Mouse (Mus musculus) embryonic facial prominence, embryonic 12.5 days (tissue): ENCODE results near the gene Polr3b. TPM values are rescaled to one million over a fixed set of nuclear protein-coding genes. Genes with fewer than 3 reads are reported as not detected.

Source experiments
- ATAC-seq: fragments of 200-750 bp; cut with Nextera tagmentation; 2 replicates; pipeline ENCODE4 v1.8.0; 2017; ENCODE audit not compliant: insufficient number of reproducible peaks, insufficient read depth, low FRiP score, low TSS enrichment
- H3K27ac ChIP-seq: fragments of 300-500 bp; sonication (generic); 2 replicates; pipeline ENCODE4 v1.5.1; 2016; ENCODE audit warnings: mild to moderate bottlenecking
- H3K27me3 ChIP-seq: fragments of 300-500 bp; sonication (generic); 2 replicates; pipeline ENCODE4 v1.6.1; 2016; ENCODE audit warnings: mild to moderate bottlenecking, moderate library complexity
- H3K36me3 ChIP-seq: fragments of 300-500 bp; sonication (generic); 2 replicates; pipeline ENCODE4 v1.6.1; 2016; ENCODE audit warnings: mild to moderate bottlenecking
- H3K4me1 ChIP-seq: fragments of 300-500 bp; sonication (generic); 2 replicates; pipeline ENCODE4 v1.6.1; 2016
- H3K4me2 ChIP-seq: fragments of 300-500 bp; sonication (generic); replicated peaks from 2 replicates; pipeline ENCODE4 v1.6.1; 2016; ENCODE audit warnings: mild to moderate bottlenecking, moderate library complexity
- H3K4me3 ChIP-seq: fragments of 300-500 bp; sonication (generic); 2 replicates; pipeline ENCODE4 v1.5.1; 2016; ENCODE audit warnings: mild to moderate bottlenecking
- H3K9ac ChIP-seq: fragments of 300-500 bp; sonication (generic); 2 replicates; pipeline ENCODE4 v1.6.1; 2016; ENCODE audit warnings: mild to moderate bottlenecking, moderate library complexity
- H3K9me3 ChIP-seq: fragments of 300-500 bp; sonication (generic); 2 replicates; pipeline ENCODE4 v1.6.1; 2016; ENCODE audit warnings: mild to moderate bottlenecking, moderate library complexity
- WGBS: fragments of 180-500 bp; shearing (Covaris S2); methylation state at CpG from one replicate; pipeline ENCODE4 v1.1.7; 2016; 5-methylcytosine and 5-hydroxymethylcytosine counted together
- polyA plus RNA-seq: library from polyadenylated mRNA; unstranded; fragments of >200 nt; fragmentation: Nextera tagmentation; extraction: Ambion mirVana; gene quantifications from 2 replicates; pipeline ENCODE4 v1.2.1, GENCODE M21; 2016

The Polr3b gene
- polyA plus RNA-seq, 1 experiment from 2014 or later, result 19.6 TPM

DNA sequence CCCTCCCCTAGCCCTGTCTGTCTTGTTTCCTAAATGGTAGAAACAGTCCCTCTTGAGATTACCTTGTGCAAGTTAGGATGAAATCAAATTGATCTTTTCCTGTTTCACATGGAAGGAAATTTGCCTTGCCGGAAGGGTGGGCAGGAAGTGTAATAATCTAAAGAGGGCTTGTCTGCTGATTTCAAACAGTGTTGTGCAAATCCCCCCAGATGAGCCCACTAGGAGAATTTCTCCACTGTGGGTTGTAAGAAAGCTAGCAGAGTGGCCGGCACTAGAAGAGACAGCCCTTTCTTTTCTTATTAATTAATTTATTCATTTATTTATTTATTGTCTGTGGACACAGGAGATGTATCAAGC is 36.8 kb upstream of the Polr3b start:
- no peak for ATAC-seq
- H3K4me1 ChIP-seq, result no peaks in the 10 kb centered on the region
- H3K27me3 ChIP-seq, result no peaks in the 10 kb centered on the region
- no peaks in the 10 kb centered on the region for H3K9me3 ChIP-seq
- no peak overlapping the region for H3K27ac ChIP-seq
- H3K36me3 ChIP-seq, result no peaks in the 10 kb centered on the region
- no peak overlapping the region for H3K9ac ChIP-seq
- WGBS, result 50% methylated on average over 2 of the region's 2 CpGs
- H3K4me3 ChIP-seq, result no peak overlapping the region
- H3K4me2 ChIP-seq, result no peak overlapping the region

DNA sequence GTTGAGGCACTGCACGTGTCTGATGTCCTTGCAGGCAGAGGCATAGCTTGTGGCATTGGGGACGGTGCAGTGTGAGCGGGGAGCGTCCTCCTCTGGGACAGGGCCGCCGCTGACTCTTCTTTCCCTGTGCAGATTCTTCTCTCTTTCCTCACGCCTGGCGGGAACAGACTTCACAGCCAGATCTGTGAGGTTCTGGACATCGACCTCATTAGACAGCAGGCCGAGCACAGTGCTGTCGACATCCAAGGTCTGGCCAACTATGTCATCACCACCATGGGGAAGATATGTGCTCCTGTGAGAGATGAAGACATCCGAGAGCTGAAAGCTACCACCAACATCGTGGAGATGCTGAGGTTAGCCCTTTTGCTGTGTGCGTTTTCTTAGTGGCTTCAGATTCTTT is 31.1 kb upstream of the Polr3b start:
- Histone ChIP-seq H3K4me2 (no peak overlapping the region), H3K9me3 (no peaks in the 10 kb centered on the region), H3K4me1 (no peaks in the 10 kb centered on the region), H3K9ac (no peak overlapping the region), H3K36me3 (no peaks in the 10 kb centered on the region), H3K4me3 (no peak overlapping the region), H3K27me3 (no peaks in the 10 kb centered on the region), H3K27ac (no peak overlapping the region)
- no peak for ATAC-seq
- WGBS, result 85% methylated on average over 14 of the region's 14 CpGs

DNA sequence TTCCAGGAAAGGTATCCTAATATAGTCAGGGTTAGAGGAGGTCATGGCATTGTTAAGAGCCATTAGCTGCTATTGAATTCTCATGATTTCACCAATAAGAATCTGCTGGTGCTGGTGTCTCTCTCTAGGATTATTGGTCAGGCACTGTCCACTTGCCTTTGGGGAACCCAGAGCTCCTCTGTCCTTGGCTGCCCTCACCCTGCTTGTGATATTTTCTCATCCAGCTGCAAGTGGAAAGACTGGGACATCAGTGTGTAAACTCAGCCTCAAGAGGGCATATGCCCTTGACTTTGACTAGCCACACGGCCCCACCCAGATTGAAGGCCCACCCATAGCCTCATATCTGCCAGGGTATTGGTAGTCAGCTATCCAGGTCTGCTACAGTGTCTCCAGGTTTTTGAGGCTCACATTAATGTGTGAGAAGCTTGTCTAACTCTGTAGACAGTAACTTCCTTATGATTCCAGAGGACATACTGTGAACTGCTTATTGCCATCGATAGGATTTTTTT is 30.4 kb upstream of the Polr3b start:
- no peak overlapping the region for H3K4me2 ChIP-seq
- H3K27me3 ChIP-seq, result no peaks in the 10 kb centered on the region
- H3K27ac ChIP-seq, result no peak overlapping the region
- no peaks in the 10 kb centered on the region for H3K4me1 ChIP-seq
- no peak overlapping the region for H3K9ac ChIP-seq
- no peak for ATAC-seq
- 84% methylated on average over 2 of the region's 2 CpGs for WGBS
- no peaks in the 10 kb centered on the region for H3K9me3 ChIP-seq
- H3K36me3 ChIP-seq, result no peaks in the 10 kb centered on the region
- H3K4me3 ChIP-seq, result no peak overlapping the region

DNA sequence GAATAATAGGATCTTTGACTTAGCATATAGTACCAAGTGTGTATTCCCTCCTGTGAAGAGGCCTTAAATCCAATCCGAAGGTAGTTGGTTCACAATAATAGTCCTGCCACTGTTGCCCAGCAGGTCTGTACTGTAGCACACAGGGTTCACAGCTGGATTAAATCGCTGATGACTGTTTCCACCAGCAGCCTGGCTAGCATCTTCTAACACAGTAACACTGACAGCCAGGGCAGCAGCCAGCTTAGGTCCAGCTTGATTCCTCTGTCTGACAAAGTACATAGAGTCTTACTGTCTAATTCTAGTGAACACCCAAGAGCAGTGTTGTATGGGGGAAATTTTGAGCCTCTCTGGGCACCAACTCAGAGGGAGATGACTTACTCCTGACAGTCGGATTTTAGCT is 29.3 kb upstream of the Polr3b start:
- H3K9me3 ChIP-seq, result no peaks in the 10 kb centered on the region
- WGBS, result 57% methylated on average over 3 of the region's 3 CpGs
- H3K36me3 ChIP-seq, result no peaks in the 10 kb centered on the region
- H3K4me1 ChIP-seq, result no peaks in the 10 kb centered on the region
- H3K4me2 ChIP-seq, result no peak overlapping the region
- H3K4me3 ChIP-seq, result no peak overlapping the region
- no peak for ATAC-seq
- H3K27ac ChIP-seq, result no peak overlapping the region
- no peaks in the 10 kb centered on the region for H3K27me3 ChIP-seq
- H3K9ac ChIP-seq, result no peak overlapping the region

DNA sequence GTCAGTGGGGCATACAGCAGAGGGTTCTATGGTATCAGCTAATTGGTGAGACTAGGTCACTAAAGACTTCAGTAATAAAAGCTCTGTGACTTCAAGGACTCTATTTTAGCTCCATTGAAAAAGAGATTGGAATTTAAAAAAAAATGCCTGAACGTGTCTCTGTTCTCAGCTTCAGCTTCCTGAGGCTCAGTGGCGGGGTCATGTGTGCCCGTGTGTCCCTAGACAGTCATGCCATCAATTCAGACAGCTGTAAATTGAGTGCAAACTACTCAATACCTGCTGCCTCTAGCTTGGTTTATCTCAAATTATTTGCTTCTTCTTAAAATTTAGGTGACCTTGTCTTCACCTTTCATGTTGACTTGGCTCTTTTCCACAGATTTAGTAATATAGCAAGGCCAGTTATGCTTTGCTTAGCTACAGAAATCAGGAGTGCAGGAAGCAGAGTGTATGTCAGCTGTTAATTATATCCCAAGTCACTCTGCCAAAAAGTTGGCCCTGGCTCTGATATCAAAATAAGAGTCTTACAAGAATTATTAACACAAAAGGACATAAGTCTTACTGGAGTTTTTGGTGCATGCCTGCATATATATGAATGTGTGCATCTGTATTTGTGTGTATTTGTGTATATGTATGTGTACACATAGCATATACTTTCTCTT is 24.8 kb upstream of the Polr3b start:
- Histone ChIP-seq H3K36me3 (no peaks in the 10 kb centered on the region), H3K4me2 (no peak overlapping the region), H3K27ac (no peak overlapping the region), H3K27me3 (no peaks in the 10 kb centered on the region), H3K4me3 (no peak overlapping the region), H3K4me1 (no peaks in the 10 kb centered on the region; the same call in 1 of the 2 replicates), H3K9ac (no peak overlapping the region), H3K9me3 (no peaks in the 10 kb centered on the region)
- 55% methylated on average over 3 of the region's 3 CpGs for WGBS
- no peak for ATAC-seq

DNA sequence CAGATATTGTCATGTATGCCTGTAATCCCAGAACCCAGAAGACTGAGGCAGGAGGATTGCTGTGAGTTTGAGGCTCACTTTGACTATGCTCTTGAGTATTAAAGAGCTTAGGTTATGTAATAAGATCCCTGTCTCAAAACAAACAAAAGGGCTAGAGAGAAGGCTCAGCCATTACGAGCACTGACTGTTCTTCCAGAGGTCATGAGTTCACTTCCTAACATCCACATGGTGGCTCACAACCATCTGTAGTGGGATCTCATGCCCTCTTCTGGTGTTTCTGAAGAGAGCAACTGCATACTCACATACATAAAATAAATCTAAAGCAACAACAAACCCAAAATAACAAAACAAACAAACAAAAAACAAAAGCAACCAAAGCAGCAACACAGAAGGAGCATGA is 23.9 kb upstream of the Polr3b start:
- no peak overlapping the region for H3K4me3 ChIP-seq
- no peaks in the 10 kb centered on the region for H3K9me3 ChIP-seq
- ATAC-seq, result no peak
- no peak overlapping the region for H3K27ac ChIP-seq
- no peaks in the 10 kb centered on the region for H3K27me3 ChIP-seq
- no peak overlapping the region for H3K4me2 ChIP-seq
- 29% methylated on average over 1 of the region's 1 CpGs for WGBS
- no peak overlapping the region for H3K9ac ChIP-seq
- H3K36me3 ChIP-seq, result no peaks in the 10 kb centered on the region
- no peaks in the 10 kb centered on the region; the same call in 1 of the 2 replicates for H3K4me1 ChIP-seq

DNA sequence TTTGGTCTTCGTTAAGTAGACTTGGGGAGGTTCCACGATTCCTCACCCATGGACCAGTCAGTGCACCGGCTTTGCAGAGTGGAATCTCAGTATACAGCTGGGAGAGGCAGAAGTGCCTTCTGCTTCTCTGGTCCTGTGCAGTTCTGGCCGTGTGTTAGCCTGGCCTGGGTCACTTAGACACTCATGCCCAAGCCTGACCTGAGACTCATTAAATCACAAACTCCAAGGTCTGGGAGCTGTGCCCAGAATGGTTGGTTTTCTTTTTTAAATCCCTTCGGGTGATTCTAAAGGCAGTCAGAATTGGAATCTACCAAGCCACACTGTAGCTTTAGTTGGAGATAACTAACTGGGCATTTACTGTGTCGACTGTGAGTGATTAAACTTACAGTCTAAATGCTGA is 22.0 kb upstream of the Polr3b start:
- no peak for ATAC-seq
- H3K36me3 ChIP-seq, result no peaks in the 10 kb centered on the region
- H3K4me3 ChIP-seq, result no peak overlapping the region
- no peak overlapping the region for H3K9ac ChIP-seq
- no peak overlapping the region for H3K27ac ChIP-seq
- no peak overlapping the region for H3K4me2 ChIP-seq
- no peaks in the 10 kb centered on the region for H3K9me3 ChIP-seq
- H3K27me3 ChIP-seq, result no peaks in the 10 kb centered on the region
- H3K4me1 ChIP-seq, result no peaks in the 10 kb centered on the region; the same call in 1 of the 2 replicates
- WGBS, result 83% methylated on average over 6 of the region's 6 CpGs

DNA sequence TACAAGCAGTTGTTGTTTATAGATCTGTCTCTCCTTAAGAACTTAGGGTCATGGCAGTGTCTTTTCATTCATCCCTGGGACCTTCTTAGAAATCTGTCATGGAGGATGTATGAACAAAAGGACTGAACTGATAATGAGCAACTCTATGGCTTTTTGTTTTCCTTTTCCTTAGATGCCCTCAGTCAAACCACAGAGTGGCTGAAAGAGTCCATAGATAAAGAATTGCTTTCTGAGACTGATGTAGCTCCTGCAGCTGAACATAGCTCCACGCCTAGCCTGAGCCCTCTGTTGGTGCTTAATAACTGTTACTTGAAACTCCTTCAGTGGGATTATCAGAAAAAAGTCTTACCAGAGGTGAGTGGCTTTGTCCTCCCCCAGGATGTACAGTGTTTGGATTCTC is 17.8 kb upstream of the Polr3b start:
- H3K9me3 ChIP-seq, result no peaks in the 10 kb centered on the region

DNA sequence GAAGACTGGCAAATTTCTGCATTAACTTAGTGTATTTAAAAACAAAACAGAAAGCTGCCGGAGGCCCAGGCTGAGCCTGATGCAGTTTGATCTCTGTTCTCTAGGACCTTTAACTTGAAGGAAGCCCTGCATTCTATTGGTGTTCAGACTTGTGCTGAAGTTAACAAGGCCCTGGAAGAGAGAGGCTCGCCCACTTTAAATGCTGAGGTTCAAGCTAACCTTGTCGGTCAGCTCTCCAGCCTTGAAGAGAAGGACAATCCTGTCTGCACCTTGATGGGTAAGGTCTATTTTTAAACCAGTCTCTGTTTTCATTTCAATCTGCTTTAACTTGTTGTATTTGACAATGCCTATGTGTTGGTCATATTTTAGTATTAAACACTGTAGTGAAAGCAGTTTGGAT is 13.7 kb upstream of the Polr3b start:
- no peak for ATAC-seq

More for the DNA sequence above, 17.8 kb upstream of the Polr3b start:
- Histone ChIP-seq H3K27ac (no peak overlapping the region), H3K4me3 (no peak overlapping the region), H3K27me3 (no peaks in the 10 kb centered on the region), H3K36me3 (no peaks in the 10 kb centered on the region), H3K9ac (no peak overlapping the region), H3K4me1 (no peaks in the 10 kb centered on the region; the same call in 1 of the 2 replicates), H3K4me2 (no peak overlapping the region)
- ATAC-seq, result no peak
- WGBS, result 68% methylated on average over 1 of the region's 1 CpGs

DNA sequence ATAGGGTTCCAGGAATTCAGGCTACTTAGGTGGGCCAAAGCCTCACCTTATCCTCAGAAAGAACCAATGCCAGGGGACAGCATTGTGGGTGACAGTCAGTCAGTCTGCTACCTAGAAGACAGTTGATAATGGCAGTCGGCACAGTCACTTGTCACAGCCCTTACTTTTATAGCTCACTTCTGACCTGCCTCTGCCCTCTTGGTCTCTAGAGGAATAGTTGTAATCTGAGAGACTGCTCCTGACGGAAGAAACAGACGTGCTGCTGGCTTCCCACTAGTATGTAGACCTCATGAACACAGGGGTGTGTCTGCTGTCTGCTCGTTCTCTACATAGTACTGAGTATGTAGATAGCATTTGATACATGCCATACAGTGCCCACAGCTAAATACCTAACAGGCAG is 11.8 kb upstream of the Polr3b start:
- no peaks in the 10 kb centered on the region for H3K36me3 ChIP-seq
- H3K9ac ChIP-seq, result no peak overlapping the region
- H3K4me1 ChIP-seq, result peaks cover 6% of the 10 kb centered on the region
- no peak overlapping the region for H3K4me3 ChIP-seq
- 28% methylated on average over 4 of the region's 4 CpGs for WGBS
- no peaks in the 10 kb centered on the region for H3K27me3 ChIP-seq
- H3K4me2 ChIP-seq, result no peak overlapping the region
- no peak overlapping the region for H3K27ac ChIP-seq
- no peak for ATAC-seq
- no peaks in the 10 kb centered on the region for H3K9me3 ChIP-seq

More for the DNA sequence above, 13.7 kb upstream of the Polr3b start:
- Histone ChIP-seq H3K27ac (no peak overlapping the region), H3K9me3 (no peaks in the 10 kb centered on the region), H3K4me1 (peaks cover 6% of the 10 kb centered on the region), H3K27me3 (no peaks in the 10 kb centered on the region), H3K36me3 (no peaks in the 10 kb centered on the region), H3K9ac (no peak overlapping the region), H3K4me2 (no peak overlapping the region), H3K4me3 (no peak overlapping the region)
- whole genome bisulfite sequencing, result 83% methylated on average over 3 of the region's 3 CpGs

DNA sequence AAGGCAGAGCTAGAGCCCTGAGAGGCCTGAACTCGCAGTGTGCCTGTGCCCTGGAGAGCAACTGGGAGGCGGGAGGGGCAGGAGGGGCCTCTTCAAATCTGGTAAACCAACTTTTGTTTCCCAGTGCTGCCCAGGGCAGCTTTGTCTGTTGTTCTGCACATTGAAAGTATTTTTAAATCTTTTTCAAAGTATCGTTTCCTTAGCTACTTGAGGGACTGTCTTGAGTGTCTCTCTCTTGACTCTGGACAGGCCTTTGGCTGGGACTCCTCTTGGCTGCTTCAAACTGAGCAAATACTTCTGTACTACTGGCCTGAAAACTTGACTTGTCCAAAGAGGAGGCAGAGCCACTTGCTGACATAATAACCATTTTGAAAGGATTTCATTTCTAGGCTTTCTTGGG is 11.3 kb upstream of the Polr3b start:
- Histone ChIP-seq H3K4me1 (peaks cover 6% of the 10 kb centered on the region), H3K4me3 (no peak overlapping the region), H3K27ac (no peak overlapping the region), H3K9me3 (no peaks in the 10 kb centered on the region), H3K9ac (no peak overlapping the region), H3K4me2 (no peak overlapping the region), H3K36me3 (no peaks in the 10 kb centered on the region), H3K27me3 (no peaks in the 10 kb centered on the region)
- ATAC-seq, result no peak
- WGBS, result 62% methylated on average over 3 of the region's 3 CpGs

DNA sequence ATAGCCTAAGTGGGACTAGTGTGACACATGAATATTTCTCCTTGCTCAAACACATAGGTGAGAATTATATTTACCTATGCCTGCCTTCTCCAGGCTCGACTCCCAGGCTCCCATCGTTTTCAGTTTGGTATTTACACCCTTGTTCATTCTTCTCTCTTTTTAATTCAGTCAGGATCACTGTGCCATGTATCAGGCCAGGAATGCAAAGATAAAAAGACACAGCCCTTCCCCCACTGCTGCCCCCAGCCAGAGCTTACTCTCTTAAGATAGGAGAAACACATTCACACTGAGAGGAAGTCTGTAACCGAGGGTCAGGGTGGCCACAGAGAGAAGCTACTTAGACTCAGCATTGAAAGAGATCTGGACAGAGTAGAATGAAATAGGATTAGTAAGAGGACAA is 10.4 kb upstream of the Polr3b start:
- H3K4me2 ChIP-seq, result no peak overlapping the region
- no peak for ATAC-seq
- 63% methylated on average over 3 of the region's 3 CpGs for WGBS

More for the DNA sequence above, 10.4 kb upstream of the Polr3b start:
- H3K27me3 ChIP-seq, result no peaks in the 10 kb centered on the region
- no peaks in the 10 kb centered on the region for H3K36me3 ChIP-seq
- no peaks in the 10 kb centered on the region for H3K9me3 ChIP-seq
- H3K27ac ChIP-seq, result no peak overlapping the region
- H3K4me3 ChIP-seq, result no peak overlapping the region
- H3K4me1 ChIP-seq, result peaks cover 6% of the 10 kb centered on the region
- no peak overlapping the region for H3K9ac ChIP-seq
